Mouse (Mus musculus) lung, postnatal 4 days (tissue): Measurements from ENCODE around the gene Ifng.

Experiments used
- DNase-seq, 2 experiments: peaks; one replicate each; pipeline ENCODE4 v3.0.0; 2021

Gene Ifng

GRCm38 (mm10) chr10:118480793-118481192 lies 39.9 kb downstream of the Ifng start:
- DNase-seq: no peak

GRCm38 (mm10) chr10:118494109-118494508 lies 53.3 kb downstream of the Ifng start:
- no peak for DNase-seq

GRCm38 (mm10) chr10:118495362-118495761 lies 54.5 kb downstream of the Ifng start:
- DNase-seq: no peak
